Mouse (Mus musculus) hindbrain, embryonic 16.5 days (tissue): Measurements from ENCODE around the gene Hoxd11. TPM values are rescaled to one million over a fixed set of nuclear protein-coding genes. Genes with fewer than 3 reads are reported as not detected.

Experiments used
- ATAC-seq: fragments of 200-750 bp; cut with Nextera tagmentation; 2 replicates; pipeline ENCODE4 v1.8.0; 2017; ENCODE audit warnings: moderate TSS enrichment, moderate library complexity
- H3K27ac ChIP-seq: fragments of 300-500 bp; sonication (generic); 2 replicates; pipeline ENCODE4 v1.5.1; 2014; ENCODE audit warnings: low read depth, mild to moderate bottlenecking, control low read depth, low read length, moderate library complexity
- H3K27me3 ChIP-seq: fragments of 300-500 bp; sonication (generic); replicated peaks from 2 replicates; pipeline ENCODE4 v1.6.1; 2014; ENCODE audit warnings: low read length; ENCODE audit not compliant: control insufficient read depth, insufficient read depth
- H3K36me3 ChIP-seq: fragments of 300-500 bp; sonication (generic); 2 replicates; pipeline ENCODE4 v1.6.1; 2014; ENCODE audit warnings: mild to moderate bottlenecking, low read length, moderate library complexity, mixed read lengths; ENCODE audit not compliant: control insufficient read depth, insufficient read depth
- H3K4me1 ChIP-seq: fragments of 300-500 bp; sonication (generic); 2 replicates; pipeline ENCODE4 v1.6.1; 2014; ENCODE audit warnings: low read depth, low read length; ENCODE audit not compliant: control insufficient read depth, insufficient read depth
- H3K4me2 ChIP-seq: fragments of 300-500 bp; sonication (generic); 2 replicates; pipeline ENCODE4 v1.6.1; 2014; ENCODE audit warnings: mild to moderate bottlenecking, low read length, control low read depth, moderate library complexity
- H3K4me3 ChIP-seq: fragments of 300-500 bp; sonication (generic); 2 replicates; pipeline ENCODE4 v1.5.1; 2014; ENCODE audit warnings: mild to moderate bottlenecking, low read length, control low read depth, moderate library complexity
- H3K9ac ChIP-seq: fragments of 300-500 bp; sonication (generic); 2 replicates; pipeline ENCODE4 v1.6.1; 2014; ENCODE audit warnings: low read depth, mild to moderate bottlenecking, control low read depth, low read length, moderate library complexity
- H3K9me3 ChIP-seq: fragments of 300-500 bp; sonication (generic); 2 replicates; pipeline ENCODE4 v1.6.1; 2014; ENCODE audit warnings: mild to moderate bottlenecking, low read length, moderate library complexity; ENCODE audit not compliant: control insufficient read depth
- WGBS: fragments of 180-500 bp; shearing (Covaris S2); extraction: QIAGEN DNeasy Blood & Tissue Kit; methylation state at CpG from one replicate; pipeline ENCODE4 v1.1.7; 2014; 5-methylcytosine and 5-hydroxymethylcytosine counted together
- microRNA counts: library from miRNA; unstranded; fragments of <30 nt; microRNA quantifications from one replicate; lab custom pipeline; 2016
- microRNA-seq: library from miRNA; unstranded; fragments of <30 nt; microRNA quantifications from one replicate; pipeline ENCODE4, GENCODE M21; 2017
- polyA plus RNA-seq: library from polyadenylated mRNA; unstranded; fragments of >200 nt; fragmentation: Nextera tagmentation; extraction: Ambion mirVana; gene quantifications from 2 replicates; pipeline ENCODE4 v1.2.1, GENCODE M21; 2015

The Hoxd11 gene
- polyA plus RNA-seq, 1 experiment from 2014 or later, result not detected

- peak overlapping the region; percentile 42 for H3K4me3 ChIP-seq
- peak; percentile 25; the same call in 1 of the 2 replicates for ATAC-seq
Measured at GRCm38 (mm10) chr2:74734451-74734850, 55.1 kb downstream of the Hoxd11 start.

GRCm38 (mm10) chr2:74734996-74735811, 55.8 kb downstream of the Hoxd11 start:
- Histone ChIP-seq H3K36me3 (no peaks in the 10 kb centered on the region), H3K4me3 (peak overlapping the region; percentile 42), H3K4me1 (no peaks in the 10 kb centered on the region; the same call in 1 of the 2 replicates), H3K4me2 (peak overlapping the region; percentile 67), H3K9me3 (no peaks in the 10 kb centered on the region), H3K27me3 (peaks cover 31% of the 10 kb centered on the region), H3K9ac (peak overlapping the region; percentile 66), H3K27ac (peak overlapping the region; percentile 83)
- WGBS, result 7% methylated on average over 27 of the region's 27 CpGs
- no peak for ATAC-seq

More at GRCm38 (mm10) chr2:74734451-74734850, 55.1 kb downstream of the Hoxd11 start:
- Histone ChIP-seq H3K36me3 (no peaks in the 10 kb centered on the region), H3K4me2 (peak overlapping the region; percentile 67), H3K9me3 (no peaks in the 10 kb centered on the region), H3K27me3 (peaks cover 32% of the 10 kb centered on the region), H3K27ac (peak overlapping the region; percentile 83), H3K9ac (peak overlapping the region; percentile 66), H3K4me1 (no peaks in the 10 kb centered on the region; the same call in 1 of the 2 replicates)
- WGBS, result 4% methylated on average over 13 of the region's 13 CpGs

- H3K27ac ChIP-seq, result peak overlapping the region; percentile 83
- peak overlapping the region; percentile 67 for H3K4me2 ChIP-seq
- peak; percentile 25; the same call in 1 of the 2 replicates for ATAC-seq
- WGBS, result under 1% methylated on average over 40 of the region's 42 CpGs
- no peaks in the 10 kb centered on the region for H3K9me3 ChIP-seq
- H3K4me3 ChIP-seq, result peak overlapping the region; percentile 42
- peaks cover 31% of the 10 kb centered on the region for H3K27me3 ChIP-seq
- no peaks in the 10 kb centered on the region for H3K36me3 ChIP-seq
- H3K9ac ChIP-seq, result peak overlapping the region; percentile 66
- no peaks in the 10 kb centered on the region; the same call in 1 of the 2 replicates for H3K4me1 ChIP-seq
Measured at GRCm38 (mm10) chr2:74735851-74736687, 56.7 kb downstream of the Hoxd11 start.

MicroRNA genes within 50 kb of the gene (microRNA counts, 519-probe panel; counts per million panel counts)
- microRNA mmu-miR-10b (lab: Ali Mortazavi, UCI), result 3,282 counts per million, percentile 87 among the panel's probes with 10 or more counts

Small RNA genes within 50 kb of the gene (microRNA-seq; reads per million reads assigned to microRNA genes)
- gene Gm44463 (not detected), gene Mir10b (40,333 reads per million, percentile 99 among the genes with 10 or more reads in this experiment)

Other genes with a start within 250 kb of the Hoxd11 start
- gene Lnpk, start 100.1 kb upstream of the Hoxd11 start, polyA plus RNA-seq, result 42.9 and 45.2 TPM in 2 replicates
- gene Evx2, start 20.0 kb upstream of the Hoxd11 start, polyA plus RNA-seq, result 0.40 and 0.58 TPM in 2 replicates
- 0.06 TPM in 1 of 2 replicates, not detected in the other for gene Hoxd13, start 11.2 kb upstream of the Hoxd11 start, polyA plus RNA-seq
- not detected in 2 replicates for gene Hoxd12, start 4.5 kb upstream of the Hoxd11 start, polyA plus RNA-seq
- not detected in 2 replicates for gene Hoxd10, start 12.4 kb downstream of the Hoxd11 start, polyA plus RNA-seq
- gene Hoxd9, start 18.2 kb downstream of the Hoxd11 start, polyA plus RNA-seq, result 0.07 TPM in 1 of 2 replicates, not detected in the other
- gene Hoxd8, start 25.1 kb downstream of the Hoxd11 start, polyA plus RNA-seq, result 0.66 and 1.1 TPM in 2 replicates
- 43.8 and 48.0 TPM in 2 replicates for gene Hoxd3, start 32.4 kb downstream of the Hoxd11 start, polyA plus RNA-seq
- 2.2 and 2.3 TPM in 2 replicates for gene Hoxd4, start 32.4 kb downstream of the Hoxd11 start, polyA plus RNA-seq
- 0.45 and 0.72 TPM in 2 replicates for gene Gm28230, start 47.2 kb downstream of the Hoxd11 start, polyA plus RNA-seq
- 1.1 and 1.3 TPM in 2 replicates for gene Hoxd1, start 83.4 kb downstream of the Hoxd11 start, polyA plus RNA-seq
- 156 and 171 TPM in 2 replicates for gene Mtx2, start 146.2 kb downstream of the Hoxd11 start, polyA plus RNA-seq